Mouse (Mus musculus) adrenal gland, adult (tissue): ENCODE measurements at regions not wholly inside any gene's neighbourhood (a gene's known extent, or its start where the extent isn't known, plus 50 kb on each side); places are given as distances from the start of the nearest gene placed in this dataset.
"Not testable (repeated sequence)": the region's sequence is repeated elsewhere in the genome, so short reads cannot be mapped to it uniquely, and the experiment has no call there.

Source experiments
- DNase-seq, 2 experiments: peaks; one replicate each; pipeline ENCODE4 v3.0.0; 2022 to 2023; ENCODE audit warnings: low spot score in 1 of 2; ENCODE audit not compliant: inconsistent age in 2 of 2

DNA sequence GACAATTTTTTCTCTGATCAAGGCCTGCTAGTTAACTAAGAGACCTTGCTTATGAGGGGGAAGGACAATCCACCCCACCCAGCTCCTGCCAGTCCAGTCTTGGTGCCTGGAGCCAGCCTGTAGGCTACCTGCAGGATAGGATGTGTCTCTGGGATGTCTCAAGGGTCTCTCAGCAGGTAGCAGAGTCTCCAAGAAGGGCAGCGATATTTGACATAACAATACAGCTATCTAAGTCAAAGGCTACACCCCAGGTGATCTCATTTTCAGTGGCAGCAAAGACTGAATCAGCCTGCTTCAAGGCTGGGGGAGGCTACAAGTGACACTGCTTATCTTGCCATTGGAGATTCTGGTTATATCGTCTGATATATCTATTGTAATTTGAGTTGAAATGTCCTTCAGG lies 1267.5 kb downstream of the Pcdh9 start:
- DNase-seq, result no peak

GRCm38 (mm10) chr14:92615605-92616004 lies 1274.9 kb downstream of the Pcdh9 start:
- peak in 1 of 2 experiments; percentile 4 for DNase-seq

- DNase-seq, result no peak
These were observed 1296.8 kb downstream of the Pcdh9 start for GRCm38 (mm10) chr14:92593724-92594123.

DNA sequence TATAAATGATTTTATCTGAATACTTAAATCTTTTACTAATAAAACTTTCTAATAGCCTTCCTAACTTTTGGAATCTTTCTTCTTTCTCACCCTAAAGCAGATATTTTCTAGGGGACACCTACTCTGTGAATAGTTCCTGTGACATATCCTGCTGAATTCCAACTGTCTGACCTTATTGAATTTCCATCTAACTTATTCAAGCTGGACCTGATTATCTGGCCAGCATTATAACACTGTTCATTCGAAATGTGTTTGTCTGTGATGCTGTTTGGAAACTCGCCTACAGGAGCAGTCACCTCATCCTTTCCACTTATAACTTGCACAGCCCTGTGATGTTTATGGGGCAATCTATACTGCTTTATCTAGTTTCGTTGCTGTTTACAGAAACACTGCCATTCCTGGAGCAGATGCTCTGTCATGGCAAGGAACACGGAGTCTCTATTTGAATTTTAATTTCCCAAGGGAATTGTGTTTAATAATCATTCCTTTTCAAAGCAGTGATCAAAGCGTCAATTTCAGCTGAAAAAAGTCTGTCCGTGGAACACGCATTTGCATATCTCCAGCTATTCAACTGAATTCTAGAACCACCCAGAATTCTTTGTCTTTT lies 1298.8 kb downstream of the Pcdh9 start:
- no peak for DNase-seq

- DNase-seq, result not testable (repeated sequence)
These were observed 1302.2 kb downstream of the Pcdh9 start for GRCm38 (mm10) chr14:92588236-92588635.

- no peak for DNase-seq
These were observed 1323.5 kb downstream of the Pcdh9 start for GRCm38 (mm10) chr14:92566986-92567385.
